Mouse (Mus musculus) limb, embryonic 12.5 days (tissue): ENCODE measurements around the gene Gpr87. TPM values are rescaled to one million over a fixed set of nuclear protein-coding genes. Genes with fewer than 3 reads are reported as not detected.
"Not testable (repeated sequence)": the region's sequence is repeated elsewhere in the genome, so short reads cannot be mapped to it uniquely, and the experiment has no call there.

Experiments
- ATAC-seq: fragments of 200-750 bp; cut with Nextera tagmentation; 2 replicates; pipeline ENCODE4 v1.8.0; 2017; ENCODE audit warnings: low read depth, moderate TSS enrichment; ENCODE audit not compliant: insufficient number of reproducible peaks, insufficient read depth, low FRiP score, low TSS enrichment
- H3K27ac ChIP-seq: fragments of 300-500 bp; sonication (generic); 2 replicates; pipeline ENCODE4 v1.5.1; 2016; ENCODE audit warnings: mild to moderate bottlenecking, moderate library complexity
- H3K27me3 ChIP-seq: fragments of 300-500 bp; sonication (generic); 2 replicates; pipeline ENCODE4 v1.6.1; 2016; ENCODE audit warnings: mild to moderate bottlenecking, moderate library complexity
- H3K36me3 ChIP-seq: fragments of 300-500 bp; sonication (generic); 2 replicates; pipeline ENCODE4 v1.6.1; 2016; ENCODE audit warnings: mild to moderate bottlenecking, moderate library complexity
- H3K4me1 ChIP-seq: fragments of 300-500 bp; sonication (generic); replicated peaks from 2 replicates; pipeline ENCODE4 v1.6.1; 2016
- H3K4me2 ChIP-seq: fragments of 300-500 bp; sonication (generic); 2 replicates; pipeline ENCODE4 v1.6.1; 2016; ENCODE audit warnings: mild to moderate bottlenecking, moderate library complexity
- H3K4me3 ChIP-seq: fragments of 300-500 bp; sonication (generic); replicated peaks from 2 replicates; pipeline ENCODE4 v1.5.1; 2016; ENCODE audit warnings: mild to moderate bottlenecking
- H3K9ac ChIP-seq: fragments of 300-500 bp; sonication (generic); replicated peaks from 2 replicates; pipeline ENCODE4 v1.6.1; 2016; ENCODE audit warnings: mild to moderate bottlenecking, moderate library complexity
- H3K9me3 ChIP-seq: fragments of 300-500 bp; sonication (generic); 2 replicates; pipeline ENCODE4 v1.6.1; 2016; ENCODE audit warnings: mild to moderate bottlenecking, moderate library complexity
- WGBS: fragments of 180-500 bp; shearing (Covaris S2); methylation state at CpG from one replicate; pipeline ENCODE4 v1.1.7; 2016; 5-methylcytosine and 5-hydroxymethylcytosine counted together
- polyA plus RNA-seq: library from polyadenylated mRNA; unstranded; fragments of >200 nt; fragmentation: Nextera tagmentation; extraction: Ambion mirVana; gene quantifications from 2 replicates; pipeline ENCODE4 v1.2.1, GENCODE M21; 2016

Gpr87 gene
- polyA plus RNA-seq, 1 experiment from 2014 or later = 0.53 TPM

DNA sequence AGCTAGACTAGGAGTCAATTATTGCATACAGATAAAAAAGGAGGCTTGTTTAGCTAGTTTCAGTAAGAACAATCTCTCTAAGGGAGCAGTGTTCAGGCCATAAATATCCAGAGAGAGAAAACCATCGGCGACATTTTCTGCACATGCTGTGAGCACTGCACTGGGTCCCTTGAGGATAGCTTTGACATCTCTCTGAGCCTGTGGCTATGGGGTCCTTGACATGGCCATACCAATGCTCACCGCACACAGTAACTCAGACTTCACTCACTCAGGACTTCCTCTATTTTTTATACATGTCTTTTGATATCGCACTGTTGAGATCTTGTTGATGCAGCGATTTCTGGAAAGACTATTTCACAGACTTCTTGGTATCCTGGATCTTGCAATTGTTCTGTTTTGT is 37.9 kb downstream of the Gpr87 start:
- H3K36me3 ChIP-seq = no peaks in the 10 kb centered on the region
- 94% methylated on average over 5 of the region's 5 CpGs for whole genome bisulfite sequencing
- H3K4me1 ChIP-seq = no peaks in the 10 kb centered on the region
- no peak for ATAC-seq
- no peak overlapping the region for H3K4me2 ChIP-seq
- no peak overlapping the region for H3K27ac ChIP-seq
- H3K9me3 ChIP-seq = no peaks in the 10 kb centered on the region
- no peaks in the 10 kb centered on the region for H3K27me3 ChIP-seq
- H3K9ac ChIP-seq = no peak overlapping the region
- H3K4me3 ChIP-seq = no peak overlapping the region

DNA sequence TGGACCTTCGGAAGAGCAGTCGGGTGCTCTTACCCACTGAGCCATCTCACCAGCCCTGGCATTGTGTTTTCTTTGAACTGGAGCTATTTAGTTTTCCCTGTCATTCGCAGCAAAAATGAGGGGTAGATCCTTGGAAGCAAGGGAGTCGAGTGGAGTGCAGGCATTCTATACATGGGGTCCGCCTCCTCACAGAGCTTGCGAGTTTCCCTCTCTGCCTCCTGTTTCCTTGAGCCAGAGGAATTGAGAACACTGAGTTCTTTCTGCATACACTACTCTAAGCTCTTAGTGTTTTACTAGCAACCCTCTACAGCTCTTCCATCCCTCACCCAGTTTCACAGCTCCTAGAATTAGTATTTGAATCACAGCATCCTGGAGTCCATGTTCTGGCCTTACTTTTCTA is 39.5 kb downstream of the Gpr87 start:
- ATAC-seq = no peak
- 92% methylated on average over 6 of the region's 6 CpGs for WGBS

DNA sequence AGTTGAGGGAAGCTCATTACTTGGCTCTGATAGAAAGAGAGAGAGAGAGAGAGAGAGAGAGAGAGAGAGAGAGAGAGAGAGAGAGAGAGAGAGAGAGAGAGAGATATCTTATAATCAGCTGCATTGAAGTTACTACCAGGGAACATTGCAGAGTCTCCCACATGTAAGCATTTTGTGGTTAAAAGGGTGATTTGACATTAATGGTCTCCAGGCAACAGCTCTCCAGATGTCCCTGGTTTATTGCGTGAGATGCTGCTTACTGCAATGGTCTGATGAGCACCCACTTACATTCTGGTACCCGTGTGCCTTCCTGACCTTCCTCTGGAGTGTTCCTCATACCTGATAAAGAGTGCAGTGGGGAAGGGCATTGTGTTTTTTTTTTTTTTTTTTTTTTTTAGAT is 40.0 kb downstream of the Gpr87 start:
- whole genome bisulfite sequencing = 51% methylated on average over 2 of the region's 2 CpGs
- no peak for ATAC-seq
- H3K4me3 ChIP-seq = no peak overlapping the region

More for the DNA sequence above, 39.5 kb downstream of the Gpr87 start:
- Histone ChIP-seq H3K27me3 (no peaks in the 10 kb centered on the region), H3K36me3 (no peaks in the 10 kb centered on the region), H3K9me3 (no peaks in the 10 kb centered on the region), H3K4me3 (no peak overlapping the region), H3K4me2 (no peak overlapping the region), H3K27ac (no peak overlapping the region), H3K9ac (no peak overlapping the region), H3K4me1 (no peaks in the 10 kb centered on the region)

DNA sequence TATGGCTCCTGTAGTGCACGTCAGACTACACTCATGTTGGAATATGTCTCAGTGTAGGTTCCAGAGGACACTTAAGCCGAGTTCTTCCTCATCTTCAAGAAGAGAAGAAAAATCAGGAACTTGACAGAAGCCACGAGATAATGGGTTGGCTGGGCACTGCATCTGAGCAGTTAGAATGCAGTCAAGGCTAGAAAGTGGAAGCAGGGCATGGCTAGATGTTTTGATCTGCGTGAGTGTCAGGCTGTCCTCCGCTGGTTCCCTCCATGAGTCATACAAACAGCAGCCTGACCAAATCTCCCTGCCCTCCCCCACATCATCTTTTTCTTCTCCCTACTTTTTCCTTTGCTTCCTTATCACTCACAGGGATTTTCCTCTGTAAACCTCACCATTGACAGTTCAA is 41.5 kb downstream of the Gpr87 start, which contains the start of gene P2ry14:
Gene P2ry14 (minus strand): TSS at position 195 of the 400 bp plus-strand sequence.
- no peaks in the 10 kb centered on the region for H3K27me3 ChIP-seq
- no peaks in the 10 kb centered on the region for H3K9me3 ChIP-seq
- no peak for ATAC-seq
- no peak within 1 kb of the TSS for H3K27ac ChIP-seq
- H3K9ac ChIP-seq = no peak within 1 kb of the TSS
- no peak within 1 kb of the TSS for H3K4me2 ChIP-seq
- H3K36me3 ChIP-seq = no peaks in the 10 kb centered on the region
- H3K4me3 ChIP-seq = no peak within 1 kb of the TSS
- no peaks in the 10 kb centered on the region for H3K4me1 ChIP-seq
- 82% methylated on average over 5 of the region's 5 CpGs for WGBS

More for the DNA sequence above, 40.0 kb downstream of the Gpr87 start:
- no peak overlapping the region for H3K27ac ChIP-seq
- no peaks in the 10 kb centered on the region for H3K36me3 ChIP-seq
- H3K27me3 ChIP-seq = no peaks in the 10 kb centered on the region
- no peak overlapping the region for H3K9ac ChIP-seq
- no peaks in the 10 kb centered on the region for H3K4me1 ChIP-seq
- H3K4me2 ChIP-seq = no peak overlapping the region
- no peaks in the 10 kb centered on the region for H3K9me3 ChIP-seq

DNA sequence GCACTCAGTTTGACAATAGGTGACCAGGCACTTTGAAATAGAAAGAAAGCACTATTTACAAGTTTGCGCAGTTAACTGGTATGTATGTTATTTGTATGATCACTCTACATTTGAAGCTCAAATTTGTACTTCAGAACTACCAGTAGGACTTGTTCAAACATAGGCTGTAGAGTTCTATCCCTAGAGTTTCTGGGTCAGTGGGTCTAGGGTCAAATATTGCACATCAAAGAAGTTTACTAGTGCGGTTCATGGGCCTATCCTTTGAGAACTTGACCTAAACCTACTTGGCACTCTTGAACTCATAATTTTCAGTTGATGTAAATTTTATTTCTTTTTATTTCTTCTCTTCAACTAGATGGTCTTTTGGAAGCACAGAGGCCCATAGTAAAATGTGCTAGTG is 44.3 kb downstream of the Gpr87 start:
- Histone ChIP-seq H3K4me1 (no peaks in the 10 kb centered on the region), H3K36me3 (no peaks in the 10 kb centered on the region), H3K27me3 (no peaks in the 10 kb centered on the region), H3K4me2 (no peak overlapping the region), H3K27ac (no peak overlapping the region), H3K9ac (no peak overlapping the region), H3K4me3 (no peak overlapping the region), H3K9me3 (no peaks in the 10 kb centered on the region)
- ATAC-seq = no peak
- WGBS = 91% methylated on average over 2 of the region's 2 CpGs

DNA sequence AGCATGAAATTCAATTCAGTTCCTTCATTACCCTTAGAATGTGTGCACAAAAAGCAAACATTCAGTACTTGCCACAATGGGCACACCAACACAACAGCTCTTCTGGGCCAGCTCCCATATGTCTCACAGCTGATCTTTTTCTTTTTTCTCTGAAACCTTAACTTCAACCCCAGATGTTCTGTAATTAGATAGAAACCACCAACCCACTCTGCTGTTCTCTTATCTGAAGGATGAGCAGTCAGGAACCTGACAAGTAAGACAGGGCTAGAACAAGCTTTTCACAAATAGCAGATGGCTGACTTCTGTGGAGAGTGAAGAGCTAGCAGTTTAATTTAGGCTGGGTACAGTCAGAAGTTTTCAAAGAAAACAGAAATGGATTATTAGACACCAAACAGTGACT is 45.3 kb downstream of the Gpr87 start:
- H3K27me3 ChIP-seq = no peaks in the 10 kb centered on the region
- no peak overlapping the region for H3K4me2 ChIP-seq
- no peak overlapping the region for H3K9ac ChIP-seq
- no peaks in the 10 kb centered on the region for H3K36me3 ChIP-seq
- 0 out of 2 replicates have a peak, but pooled peaks cover 4% of the 10 kb centered on the region for H3K4me1 ChIP-seq
- no peak for ATAC-seq
- H3K4me3 ChIP-seq = no peak overlapping the region
- H3K9me3 ChIP-seq = no peaks in the 10 kb centered on the region
- no peak overlapping the region for H3K27ac ChIP-seq

DNA sequence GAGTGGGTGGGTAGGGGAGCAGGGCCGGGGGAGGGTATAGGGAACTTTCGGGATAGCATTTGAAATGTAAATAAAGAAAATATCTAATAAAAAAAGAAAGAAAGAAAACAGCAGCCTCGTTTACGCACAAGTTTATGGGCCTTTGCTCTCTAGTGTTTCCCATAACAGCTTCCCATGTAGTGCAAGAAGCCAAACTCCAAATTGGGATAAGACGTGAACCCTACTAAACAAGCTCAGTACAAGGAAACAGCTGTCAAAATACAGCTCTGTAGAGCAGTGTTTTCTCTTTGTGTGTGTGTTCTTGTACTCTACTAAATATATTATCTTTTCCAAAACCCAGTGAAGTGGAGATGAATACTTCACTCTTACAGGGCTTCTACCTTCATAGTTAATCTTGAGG is 49.7 kb downstream of the Gpr87 start:
- ATAC-seq = no peak
- Histone ChIP-seq H3K4me3 (no peak overlapping the region), H3K9me3 (no peaks in the 10 kb centered on the region), H3K4me2 (no peak overlapping the region), H3K27me3 (no peaks in the 10 kb centered on the region), H3K4me1 (0 out of 2 replicates have a peak, but pooled peaks cover 5% of the 10 kb centered on the region), H3K27ac (no peak overlapping the region), H3K9ac (no peak overlapping the region), H3K36me3 (no peaks in the 10 kb centered on the region)
- 33% methylated on average over 5 of the region's 5 CpGs for WGBS

DNA sequence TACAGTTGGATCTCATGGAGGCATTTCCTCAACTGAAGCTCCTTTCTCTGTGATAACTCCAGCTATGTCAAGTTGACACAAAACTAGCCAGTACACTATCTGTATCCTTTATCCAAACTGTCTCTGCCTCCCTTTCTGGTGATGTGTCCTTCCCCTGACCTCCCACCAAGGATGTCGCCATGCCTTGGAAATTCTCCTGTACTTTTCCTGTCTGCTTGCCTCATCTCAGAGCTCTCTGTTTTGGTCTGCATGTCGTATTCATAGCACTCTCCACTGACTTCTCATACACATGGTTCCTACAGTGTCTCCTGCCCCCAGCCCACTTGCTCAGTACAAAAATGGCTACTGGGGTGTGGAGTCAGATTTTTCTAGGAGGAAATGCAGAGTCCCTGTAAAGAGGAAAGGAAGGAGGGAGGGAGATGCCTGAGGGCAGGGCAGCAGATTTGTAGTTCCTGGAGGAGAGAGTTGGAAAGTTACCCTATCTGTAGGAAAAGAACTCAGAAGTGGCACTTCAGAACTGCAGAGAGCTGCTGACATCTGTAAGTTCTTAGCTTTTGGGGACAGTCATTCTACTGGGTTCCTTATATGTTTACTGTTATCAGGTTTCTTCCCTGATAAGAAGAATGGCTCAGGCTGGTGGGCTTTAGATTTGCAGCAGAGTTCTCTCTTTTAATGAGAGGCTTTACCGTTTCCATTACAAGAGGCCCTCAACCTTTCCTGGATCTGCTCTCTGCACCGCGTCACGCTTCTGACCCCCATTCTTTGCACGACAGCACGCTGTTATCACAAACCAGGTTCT is 53.2 kb downstream of the Gpr87 start:
- H3K4me3 ChIP-seq = no peak overlapping the region
- no peak overlapping the region for H3K4me2 ChIP-seq
- WGBS = 74% methylated on average over 8 of the region's 8 CpGs
- no peak overlapping the region for H3K9ac ChIP-seq
- ATAC-seq = no peak
- H3K9me3 ChIP-seq = no peaks in the 10 kb centered on the region
- H3K4me1 ChIP-seq = 0 out of 2 replicates have a peak, but pooled peaks cover 5% of the 10 kb centered on the region
- H3K36me3 ChIP-seq = no peaks in the 10 kb centered on the region
- no peaks in the 10 kb centered on the region for H3K27me3 ChIP-seq
- no peak overlapping the region for H3K27ac ChIP-seq

DNA sequence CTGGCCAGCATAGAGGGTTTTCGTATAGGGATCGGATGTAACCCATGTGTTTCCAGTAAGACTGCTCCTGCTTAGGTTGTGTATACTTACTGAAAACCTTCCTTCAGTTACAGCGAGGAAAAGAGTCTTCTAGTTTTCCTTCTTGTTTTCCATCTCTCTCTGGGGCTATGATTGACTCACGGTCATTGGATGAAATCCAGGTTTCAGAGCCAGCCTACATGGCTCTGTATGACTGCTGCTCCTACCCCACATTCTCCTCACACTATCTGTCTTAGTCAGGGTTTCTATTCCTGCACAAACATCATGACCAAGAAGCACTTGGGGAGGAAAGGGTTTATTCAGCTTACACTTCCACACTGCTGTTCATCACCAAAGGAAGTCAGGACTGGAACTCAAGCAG is 54.0 kb downstream of the Gpr87 start:
- H3K27me3 ChIP-seq, H3K4me1 ChIP-seq, H3K4me3 ChIP-seq, H3K4me2 ChIP-seq, H3K9me3 ChIP-seq, H3K36me3 ChIP-seq, ATAC-seq, H3K9ac ChIP-seq, H3K27ac ChIP-seq: not testable (repeated sequence)
- 86% methylated on average over 4 of the region's 4 CpGs for WGBS

DNA sequence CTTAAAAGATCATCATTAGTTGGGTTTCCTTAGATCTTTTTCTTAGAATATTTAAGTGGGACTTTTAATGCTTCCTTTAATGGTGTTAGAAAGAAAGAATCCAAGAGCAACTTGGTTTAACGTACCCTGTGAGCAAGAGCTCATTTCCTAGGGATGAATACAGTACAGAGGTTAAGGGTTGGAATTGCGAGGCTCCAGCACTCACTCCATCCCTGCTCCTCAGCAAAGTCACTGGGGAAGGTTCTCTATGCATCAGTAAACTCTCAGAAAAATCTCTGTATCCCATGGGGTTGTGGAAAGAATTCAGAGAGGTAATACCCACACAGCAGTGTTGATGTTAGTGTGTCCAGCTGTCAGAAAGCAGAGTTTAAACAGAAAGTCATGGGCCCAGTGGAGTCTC is 54.8 kb downstream of the Gpr87 start:
- WGBS = 74% methylated on average over 2 of the region's 2 CpGs
- Histone ChIP-seq H3K27ac (no peak overlapping the region), H3K9me3 (no peaks in the 10 kb centered on the region), H3K4me1 (0 out of 2 replicates have a peak, but pooled peaks cover 5% of the 10 kb centered on the region), H3K36me3 (no peaks in the 10 kb centered on the region), H3K9ac (no peak overlapping the region), H3K4me2 (no peak overlapping the region), H3K27me3 (no peaks in the 10 kb centered on the region), H3K4me3 (no peak overlapping the region)
- no peak for ATAC-seq

DNA sequence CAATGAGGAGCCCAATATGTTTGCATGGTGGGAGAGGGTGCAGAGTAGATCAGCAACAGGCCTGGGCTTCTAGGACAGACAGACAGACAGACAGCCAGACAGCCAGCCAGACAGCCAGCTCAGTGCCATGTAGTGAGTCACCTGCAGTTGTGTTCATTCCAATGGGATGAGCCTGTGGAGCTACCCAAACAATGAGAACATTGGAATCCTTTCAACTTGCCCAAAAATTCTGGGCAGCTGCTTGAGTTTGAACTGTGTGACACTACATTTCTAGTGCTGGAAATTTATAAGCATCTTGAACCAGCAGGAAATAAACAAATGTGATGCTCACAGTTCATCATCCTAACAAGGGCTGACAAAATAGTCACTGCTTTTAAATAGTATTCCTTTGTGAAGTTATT is 55.3 kb downstream of the Gpr87 start:
- Histone ChIP-seq H3K36me3 (no peaks in the 10 kb centered on the region), H3K27me3 (no peaks in the 10 kb centered on the region), H3K4me3 (no peak overlapping the region), H3K9ac (no peak overlapping the region), H3K4me2 (no peak overlapping the region), H3K9me3 (no peaks in the 10 kb centered on the region), H3K4me1 (0 out of 2 replicates have a peak, but pooled peaks cover under 1% of the 10 kb centered on the region), H3K27ac (no peak overlapping the region)
- ATAC-seq = no peak

DNA sequence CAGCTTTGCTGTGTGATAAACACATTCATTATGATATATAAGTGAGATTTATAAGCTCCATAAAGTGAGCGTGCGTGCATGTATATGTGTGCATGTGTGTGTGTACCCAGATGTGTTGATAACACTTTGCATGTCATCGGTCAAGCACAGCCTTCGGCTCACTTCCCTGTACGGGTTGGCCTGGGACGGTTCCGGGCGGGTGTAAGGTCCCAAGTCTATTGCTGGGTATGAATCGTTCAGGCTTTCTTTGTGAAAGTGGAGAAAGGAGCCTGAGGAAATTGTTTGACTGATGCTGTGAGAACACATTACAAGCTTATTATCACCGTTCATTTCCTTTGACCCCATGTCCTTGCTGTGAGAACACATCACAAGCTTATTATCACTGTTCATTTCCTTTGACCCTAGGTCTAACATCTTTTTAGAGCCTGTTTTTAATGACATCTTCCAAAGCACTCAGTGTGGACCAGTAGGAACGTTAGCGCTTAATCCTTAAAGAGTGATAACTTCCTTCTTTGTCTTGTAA is 55.9 kb downstream of the Gpr87 start:
- H3K36me3 ChIP-seq = no peaks in the 10 kb centered on the region
- H3K4me3 ChIP-seq = no peak overlapping the region
- no peak overlapping the region for H3K9ac ChIP-seq
- H3K27me3 ChIP-seq = no peaks in the 10 kb centered on the region
- no peaks in the 10 kb centered on the region for H3K9me3 ChIP-seq
- WGBS = 64% methylated on average over 12 of the region's 12 CpGs
- H3K4me1 ChIP-seq = no peaks in the 10 kb centered on the region
- no peak overlapping the region for H3K4me2 ChIP-seq
- H3K27ac ChIP-seq = no peak overlapping the region
- ATAC-seq = no peak
